Mouse (Mus musculus) CD4-positive, CD25-positive, alpha-beta regulatory T cell, adult 2 months (primary cell): Measurements from ENCODE around the gene Icos.

Source experiments
- DNase-seq: peaks from one replicate; pipeline ENCODE4 v3.0.0-alpha.2; 2012; ENCODE audit warnings: low read depth, low spot score

Icos gene

GRCm38 (mm10) chr1:60977641-60978040, at the start of gene Icos:
Icos (plus strand) TSS chr1:60977927.
- DNase-seq = peak; percentile 91

GRCm38 (mm10) chr1:60929036-60929435, 48.7 kb upstream of the Icos start:
- no peak for DNase-seq

- peak; percentile 46 for DNase-seq
Measured at GRCm38 (mm10) chr1:60930397-60930796, 47.3 kb upstream of the Icos start.

GRCm38 (mm10) chr1:60935968-60936581, 41.7 kb upstream of the Icos start:
- DNase-seq = peak; percentile 11

GRCm38 (mm10) chr1:60936963-60937711, 40.6 kb upstream of the Icos start:
- peak; percentile 65 for DNase-seq

- DNase-seq = no peak
Measured at GRCm38 (mm10) chr1:60938256-60938655, 39.5 kb upstream of the Icos start.

- peak; percentile 18 for DNase-seq
Measured at GRCm38 (mm10) chr1:60938974-60939373, 38.8 kb upstream of the Icos start.

GRCm38 (mm10) chr1:60940023-60940422, 37.7 kb upstream of the Icos start:
- DNase-seq = peak; percentile 54

GRCm38 (mm10) chr1:60940620-60941019, 37.1 kb upstream of the Icos start:
- DNase-seq = no peak

- DNase-seq = peak; percentile 81
Measured at GRCm38 (mm10) chr1:60941056-60942048, 36.4 kb upstream of the Icos start.

- DNase-seq = no peak
Measured at GRCm38 (mm10) chr1:60942921-60943320, 34.8 kb upstream of the Icos start.

GRCm38 (mm10) chr1:60945633-60946401, 31.9 kb upstream of the Icos start:
- peak; percentile 39 for DNase-seq

GRCm38 (mm10) chr1:60948112-60948511, 29.6 kb upstream of the Icos start:
- peak; percentile 77 for DNase-seq

- peak; percentile 61 for DNase-seq
Measured at GRCm38 (mm10) chr1:60952958-60953357, 24.8 kb upstream of the Icos start.

GRCm38 (mm10) chr1:60953686-60954085, 24.0 kb upstream of the Icos start:
- DNase-seq = peak; percentile 60

GRCm38 (mm10) chr1:60954759-60955158, 23.0 kb upstream of the Icos start:
- peak; percentile 77 for DNase-seq

- no peak for DNase-seq
Measured at GRCm38 (mm10) chr1:60955186-60955585, 22.5 kb upstream of the Icos start.

- no peak for DNase-seq
Measured at GRCm38 (mm10) chr1:60956196-60956595, 21.5 kb upstream of the Icos start.

GRCm38 (mm10) chr1:60958287-60958686, 19.4 kb upstream of the Icos start:
- DNase-seq = no peak

GRCm38 (mm10) chr1:60959246-60959645, 18.5 kb upstream of the Icos start:
- DNase-seq = no peak

- no peak for DNase-seq
Measured at GRCm38 (mm10) chr1:60960451-60960850, 17.3 kb upstream of the Icos start.
